In genomic region chr16:36090785-36091509, GRCm38 (mm10) we compare ENCODE assay signal across 23 mouse cellular contexts. TPM values are rescaled to one million over a fixed set of nuclear protein-coding genes. Genes with fewer than 3 reads are reported as not detected.
DNase-seq lines count a peak whose midpoint lies in the region; ATAC-seq lines count a peak whose summit lies in the region.
"Had no signal": no experiment of that assay in that cellular context is flagged by ENCODE, and none has a peak within 500 bp of the region (broad histone marks: within the 10 kb centered on the region; RNA-seq: fewer than 3 reads in every experiment).

No protein-coding gene starts in this region.

- H3K9ac ChIP-seq in embryonic facial prominence, embryonic 15.5 days: no peak overlapping the region
- no peak overlapping the region for H3K9ac ChIP-seq in midbrain, embryonic 11.5 days (ENCODE audit: low read length)
- H3K9ac ChIP-seq in stomach, embryonic 16.5 days (ENCODE audit: low read length): no peak overlapping the region
- H3K9ac ChIP-seq: embryonic facial prominence, embryonic 13.5 days; forebrain, embryonic 13.5 days; hindbrain, embryonic 15.5 days had no signal

- peaks cover 3% of the 10 kb centered on the region; the same call in 1 of the 2 replicates for H3K4me1 ChIP-seq in embryonic facial prominence, embryonic 15.5 days
- H3K4me1 ChIP-seq in embryonic facial prominence, embryonic 10.5 days: no peaks in the 10 kb centered on the region
- H3K4me1 ChIP-seq in midbrain, embryonic 11.5 days (ENCODE audit: control insufficient read depth, insufficient read depth, low read length): no peaks in the 10 kb centered on the region
- no peaks in the 10 kb centered on the region for H3K4me1 ChIP-seq in midbrain, embryonic 10.5 days
- no peaks in the 10 kb centered on the region for H3K4me1 ChIP-seq in stomach, embryonic 16.5 days (ENCODE audit: control insufficient read depth, insufficient read depth, low read length)
- no peaks in the 10 kb centered on the region for H3K4me1 ChIP-seq in hindbrain, embryonic 10.5 days (replicated peaks)
- H3K4me1 ChIP-seq: forebrain, embryonic 13.5 days; hindbrain, embryonic 15.5 days had no signal

- no peak for DNase-seq in embryonic facial prominence, embryonic 10.5 days (ENCODE audit: low spot score)
- DNase-seq in midbrain, embryonic 11.5 days (ENCODE audit: low spot score, missing footprints): peak; percentile 85
- no peak for DNase-seq in midbrain, embryonic 10.5 days (ENCODE audit: low spot score)
- no peak for DNase-seq in hindbrain, embryonic 10.5 days (ENCODE audit: low spot score)
- DNase-seq in gastrocnemius, postnatal 25 days: no peak
- DNase-seq: adrenal gland, adult 8-10 months; adrenal gland, postnatal 36 days; B cell, adult 2 months; cerebellum, adult 2 months; cerebellum, postnatal 10 days; embryo, embryonic 11 days; heart, adult 2 months had no signal

- no peak for ATAC-seq in embryonic facial prominence, embryonic 15.5 days (ENCODE audit: insufficient number of reproducible peaks, low FRiP score, low TSS enrichment, low read depth)
- no peak for ATAC-seq in midbrain, embryonic 11.5 days (ENCODE audit: low FRiP score)
- no peak for ATAC-seq in stomach, embryonic 16.5 days (ENCODE audit: insufficient read depth, low FRiP score)
- ATAC-seq: CD4-positive, CD25-positive, alpha-beta regulatory T cell, adult 4 months; forebrain, embryonic 13.5 days had no signal

- H3K27me3 ChIP-seq in embryonic facial prominence, embryonic 15.5 days: no peaks in the 10 kb centered on the region
- no peaks in the 10 kb centered on the region for H3K27me3 ChIP-seq in embryonic facial prominence, embryonic 10.5 days (replicated peaks; ENCODE audit: low read depth, poor library complexity, severe bottlenecking)
- no peaks in the 10 kb centered on the region for H3K27me3 ChIP-seq in midbrain, embryonic 11.5 days (ENCODE audit: control insufficient read depth, insufficient read depth, low read length)
- no peaks in the 10 kb centered on the region for H3K27me3 ChIP-seq in midbrain, embryonic 10.5 days (ENCODE audit: low read depth, poor library complexity, severe bottlenecking)
- H3K27me3 ChIP-seq in stomach, embryonic 16.5 days (ENCODE audit: control insufficient read depth, insufficient read depth, low read length): no peaks in the 10 kb centered on the region
- H3K27me3 ChIP-seq in hindbrain, embryonic 10.5 days (ENCODE audit: insufficient read depth, poor library complexity, severe bottlenecking): no peaks in the 10 kb centered on the region
- H3K27me3 ChIP-seq: embryonic facial prominence, embryonic 13.5 days; forebrain, embryonic 13.5 days; hindbrain, embryonic 15.5 days had no signal

- H3K4me2 ChIP-seq in embryonic facial prominence, embryonic 15.5 days (replicated peaks): no peak overlapping the region
- no peak overlapping the region for H3K4me2 ChIP-seq in midbrain, embryonic 11.5 days
- no peak overlapping the region for H3K4me2 ChIP-seq in stomach, embryonic 16.5 days (ENCODE audit: low read depth, low read length)
- H3K4me2 ChIP-seq: embryonic facial prominence, embryonic 13.5 days; forebrain, embryonic 13.5 days; heart, embryonic 11.5 days; hindbrain, embryonic 15.5 days had no signal

- H3K4me3 ChIP-seq in embryonic facial prominence, embryonic 15.5 days (replicated peaks): no peak overlapping the region
- H3K4me3 ChIP-seq in embryonic facial prominence, embryonic 10.5 days: no peak overlapping the region
- H3K4me3 ChIP-seq in midbrain, embryonic 11.5 days (ENCODE audit: low read depth, low read length): no peak overlapping the region
- no peak overlapping the region for H3K4me3 ChIP-seq in midbrain, embryonic 10.5 days
- no peak overlapping the region for H3K4me3 ChIP-seq in stomach, embryonic 16.5 days (replicated peaks; ENCODE audit: low read length)
- H3K4me3 ChIP-seq in hindbrain, embryonic 10.5 days: no peak overlapping the region
- H3K4me3 ChIP-seq: embryonic facial prominence, embryonic 13.5 days; forebrain, embryonic 13.5 days; heart, adult 2 months; hindbrain, embryonic 15.5 days had no signal

- no peaks in the 10 kb centered on the region for H3K9me3 ChIP-seq in embryonic facial prominence, embryonic 15.5 days (replicated peaks)
- no peaks in the 10 kb centered on the region for H3K9me3 ChIP-seq in embryonic facial prominence, embryonic 10.5 days
- H3K9me3 ChIP-seq in midbrain, embryonic 11.5 days (ENCODE audit: control insufficient read depth, low read length): no peaks in the 10 kb centered on the region
- no peaks in the 10 kb centered on the region for H3K9me3 ChIP-seq in midbrain, embryonic 10.5 days (replicated peaks)
- H3K9me3 ChIP-seq in stomach, embryonic 16.5 days (replicated peaks; ENCODE audit: control insufficient read depth, low read length): no peaks in the 10 kb centered on the region
- no peaks in the 10 kb centered on the region for H3K9me3 ChIP-seq in hindbrain, embryonic 10.5 days
- H3K9me3 ChIP-seq: embryonic facial prominence, embryonic 13.5 days; forebrain, embryonic 13.5 days; hindbrain, embryonic 15.5 days had no signal

- WGBS in embryonic facial prominence, embryonic 15.5 days: 74% methylated on average over 11 of the region's 11 CpGs
- 92% methylated on average over 11 of the region's 11 CpGs for WGBS in embryonic facial prominence, embryonic 10.5 days
- 90% methylated on average over 11 of the region's 11 CpGs for WGBS in midbrain, embryonic 11.5 days
- WGBS in midbrain, embryonic 10.5 days: 90% methylated on average over 11 of the region's 11 CpGs
- WGBS in stomach, embryonic 16.5 days: 76% methylated on average over 11 of the region's 11 CpGs
- 92% methylated on average over 11 of the region's 11 CpGs for WGBS in hindbrain, embryonic 10.5 days

- H3K36me3 ChIP-seq in embryonic facial prominence, embryonic 15.5 days: peaks cover 26% of the 10 kb centered on the region
- H3K36me3 ChIP-seq in embryonic facial prominence, embryonic 10.5 days (replicated peaks): peaks cover 65% of the 10 kb centered on the region
- H3K36me3 ChIP-seq in midbrain, embryonic 11.5 days (ENCODE audit: control insufficient read depth, insufficient read depth, low read length): no peaks in the 10 kb centered on the region
- H3K36me3 ChIP-seq in midbrain, embryonic 10.5 days: peaks cover 67% of the 10 kb centered on the region
- H3K36me3 ChIP-seq in stomach, embryonic 16.5 days (ENCODE audit: control insufficient read depth, insufficient read depth, low read length): peaks cover 8% of the 10 kb centered on the region; the same call in 1 of the 2 replicates
- peaks cover 60% of the 10 kb centered on the region for H3K36me3 ChIP-seq in hindbrain, embryonic 10.5 days

- peak overlapping the region; percentile 31; the same call in 1 of the 2 replicates for H3K27ac ChIP-seq in embryonic facial prominence, embryonic 15.5 days (replicated peaks)
- H3K27ac ChIP-seq in embryonic facial prominence, embryonic 10.5 days (replicated peaks): no peak overlapping the region
- no peak overlapping the region for H3K27ac ChIP-seq in midbrain, embryonic 11.5 days (ENCODE audit: low read depth, low read length)
- no peak overlapping the region for H3K27ac ChIP-seq in midbrain, embryonic 10.5 days (replicated peaks)
- H3K27ac ChIP-seq in stomach, embryonic 16.5 days (ENCODE audit: low read length): peak overlapping the region; percentile 49
- H3K27ac ChIP-seq in hindbrain, embryonic 10.5 days: no peak overlapping the region
- H3K27ac ChIP-seq: embryonic facial prominence, embryonic 13.5 days; forebrain, embryonic 13.5 days; heart, adult 2 months; hindbrain, embryonic 15.5 days had no signal

RNA-seq across cellular contexts. Expression of gene Ccdc58, which starts 19.5 kb away (rescaled TPM):
- 67.6 and 76.7 TPM in 2 replicates for polyA plus RNA-seq in embryonic facial prominence, embryonic 15.5 days (2015; fragmentation: Nextera tagmentation; extraction: Ambion mirVana)
- polyA plus RNA-seq in embryonic facial prominence, embryonic 10.5 days (2016; fragmentation: Nextera tagmentation; extraction: Ambion mirVana): 92.9 and 106 TPM in 2 replicates
- polyA plus RNA-seq in midbrain, embryonic 11.5 days (2014; fragmentation: Nextera tagmentation; extraction: Ambion mirVana): 84.3 and 89.8 TPM in 2 replicates
- polyA plus RNA-seq in midbrain, embryonic 10.5 days (2016; fragmentation: Nextera tagmentation; extraction: Ambion mirVana): 79.9 and 103 TPM in 2 replicates
- 82.1 and 83.8 TPM in 2 replicates for polyA plus RNA-seq in stomach, embryonic 16.5 days (2015; fragmentation: Nextera tagmentation; extraction: Ambion mirVana)
- 81.4 and 96.2 TPM in 2 replicates for polyA plus RNA-seq in hindbrain, embryonic 10.5 days (2016; fragmentation: Nextera tagmentation; extraction: Ambion mirVana)
- 10 to 100 TPM; 27.7 to 28.4 TPM for total RNA-seq in gastrocnemius, postnatal 25 days (2021)

RNA-seq across cellular contexts. Expression of gene Fam162a, which starts 19.6 kb away (rescaled TPM):
- 615 and 648 TPM in 2 replicates for polyA plus RNA-seq in embryonic facial prominence, embryonic 15.5 days (2015; fragmentation: Nextera tagmentation; extraction: Ambion mirVana)
- polyA plus RNA-seq in embryonic facial prominence, embryonic 10.5 days (2016; fragmentation: Nextera tagmentation; extraction: Ambion mirVana): 351 and 357 TPM in 2 replicates
- 224 and 249 TPM in 2 replicates for polyA plus RNA-seq in midbrain, embryonic 11.5 days (2014; fragmentation: Nextera tagmentation; extraction: Ambion mirVana)
- 277 and 355 TPM in 2 replicates for polyA plus RNA-seq in midbrain, embryonic 10.5 days (2016; fragmentation: Nextera tagmentation; extraction: Ambion mirVana)
- polyA plus RNA-seq in stomach, embryonic 16.5 days (2015; fragmentation: Nextera tagmentation; extraction: Ambion mirVana): 494 and 500 TPM in 2 replicates
- 250 and 319 TPM in 2 replicates for polyA plus RNA-seq in hindbrain, embryonic 10.5 days (2016; fragmentation: Nextera tagmentation; extraction: Ambion mirVana)
- 100 to 1,000 TPM; 115 to 131 TPM for total RNA-seq in gastrocnemius, postnatal 25 days (2021)

RNA-seq across cellular contexts. Expression of gene Csta1, which starts 40.1 kb away (rescaled TPM):
- 11.4 and 17.2 TPM in 2 replicates for polyA plus RNA-seq in embryonic facial prominence, embryonic 15.5 days (2015; fragmentation: Nextera tagmentation; extraction: Ambion mirVana)
- 0.06 and 0.09 TPM in 2 replicates for polyA plus RNA-seq in embryonic facial prominence, embryonic 10.5 days (2016; fragmentation: Nextera tagmentation; extraction: Ambion mirVana)
- polyA plus RNA-seq in midbrain, embryonic 11.5 days (2014; fragmentation: Nextera tagmentation; extraction: Ambion mirVana): 0.06 and 0.12 TPM in 2 replicates
- polyA plus RNA-seq in midbrain, embryonic 10.5 days (2016; fragmentation: Nextera tagmentation; extraction: Ambion mirVana): 0.10 TPM in 1 of 2 replicates, not detected in the other
- polyA plus RNA-seq in stomach, embryonic 16.5 days (2015; fragmentation: Nextera tagmentation; extraction: Ambion mirVana): 34.9 and 39.6 TPM in 2 replicates
- not detected in 2 replicates for polyA plus RNA-seq in hindbrain, embryonic 10.5 days (2016; fragmentation: Nextera tagmentation; extraction: Ambion mirVana)
- total RNA-seq in gastrocnemius, postnatal 25 days (2021): not detected
- total RNA-seq: adrenal gland, adult 8-10 months; adrenal gland, postnatal 36 days; gastrocnemius, adult 8-10 months; gastrocnemius, postnatal 4 days; heart, adult 2 months; heart, postnatal 25 days had no signal
- polyA plus RNA-seq: CD4-positive, CD25-positive, alpha-beta regulatory T cell, adult 4 months; cerebellum, adult 2 months; forebrain, embryonic 13.5 days; heart, adult 2 months; heart, embryonic 11.5 days; heart, embryonic 16.5 days had no signal

RNA-seq across cellular contexts. Expression of gene Wdr5b, which starts 50.0 kb away (rescaled TPM):
- 10.4 and 11.0 TPM in 2 replicates for polyA plus RNA-seq in embryonic facial prominence, embryonic 15.5 days (2015; fragmentation: Nextera tagmentation; extraction: Ambion mirVana)
- polyA plus RNA-seq in embryonic facial prominence, embryonic 10.5 days (2016; fragmentation: Nextera tagmentation; extraction: Ambion mirVana): 7.8 and 8.7 TPM in 2 replicates
- polyA plus RNA-seq in midbrain, embryonic 11.5 days (2014; fragmentation: Nextera tagmentation; extraction: Ambion mirVana): 12.0 and 15.5 TPM in 2 replicates
- polyA plus RNA-seq in midbrain, embryonic 10.5 days (2016; fragmentation: Nextera tagmentation; extraction: Ambion mirVana): 8.8 and 10.6 TPM in 2 replicates
- polyA plus RNA-seq in stomach, embryonic 16.5 days (2015; fragmentation: Nextera tagmentation; extraction: Ambion mirVana): 7.1 and 8.0 TPM in 2 replicates
- polyA plus RNA-seq in hindbrain, embryonic 10.5 days (2016; fragmentation: Nextera tagmentation; extraction: Ambion mirVana): 7.6 and 10.2 TPM in 2 replicates
- total RNA-seq in gastrocnemius, postnatal 25 days (2021): 1 to 10 TPM; 1.5 to 2.0 TPM

Comparison
In these comparisons a context has a peak if more than half of its experiments do, and no peak if none do; other contexts are left out.
1. H3K27ac ChIP-seq: peak in embryonic facial prominence, embryonic 15.5 days (single experiment) and stomach, embryonic 16.5 days (single experiment); none in embryonic facial prominence, embryonic 10.5 days (single experiment), midbrain, embryonic 11.5 days (single experiment), midbrain, embryonic 10.5 days (single experiment) and hindbrain, embryonic 10.5 days (single experiment).
2. RNA of gene Csta1, which starts 40.1 kb away (polyA plus RNA-seq): 34.9 to 39.6 TPM in stomach, embryonic 16.5 days and 11.4 to 17.2 TPM in embryonic facial prominence, embryonic 15.5 days; 0.06 to 0.12 TPM in midbrain, embryonic 11.5 days, 0.06 to 0.09 TPM in embryonic facial prominence, embryonic 10.5 days, not detected in hindbrain, embryonic 10.5 days and 0.10 TPM in midbrain, embryonic 10.5 days; every median in the first group is over 10 times any median in the second.